24 mouse cellular contexts compared by ENCODE assay signal in the genomic region with DNA sequence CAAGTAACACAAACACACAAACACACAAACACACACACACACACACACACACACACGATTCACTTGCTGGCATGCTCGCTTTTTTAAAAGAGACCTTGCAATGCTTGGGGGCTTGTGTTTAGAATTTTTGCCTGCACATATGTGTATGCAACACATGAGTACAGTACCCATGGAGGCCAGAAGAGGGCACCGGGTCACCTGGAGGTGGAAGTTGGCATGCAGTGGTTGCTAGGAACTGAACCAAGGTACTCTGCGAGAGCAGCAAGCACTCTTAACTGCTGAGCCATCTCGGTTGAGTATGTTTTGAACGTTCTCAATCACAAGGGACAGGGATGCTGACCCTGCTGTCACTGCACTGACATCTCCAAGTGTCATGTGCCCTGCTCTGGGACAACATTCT. TPM values are rescaled to one million over a fixed set of nuclear protein-coding genes. Genes with fewer than 3 reads are reported as not detected.
A peak's percentile ranks its signal among the peaks of the same experiment; 100 is the strongest.
DNase-seq lines count a peak whose midpoint lies in the region; ATAC-seq and TF ChIP-seq lines count a peak whose summit lies in the region.
"Had no signal": no experiment of that assay in that cellular context is flagged by ENCODE, and none has a peak within 500 bp of the region (broad histone marks: within the 10 kb centered on the region; RNA-seq: fewer than 3 reads in every experiment).

No protein-coding gene starts in this region.

- no peak overlapping the region for H3K27ac ChIP-seq in heart, adult 2 months
- no peak overlapping the region for H3K27ac ChIP-seq in stomach, postnatal 0 days (replicated peaks)
- no peak overlapping the region for H3K27ac ChIP-seq in neural tube, embryonic 15.5 days (replicated peaks)
- H3K27ac ChIP-seq: embryonic facial prominence, embryonic 15.5 days; forebrain, embryonic 15.5 days; hindbrain, embryonic 14.5 days; limb, embryonic 15.5 days had no signal

- H3K27me3 ChIP-seq in heart, adult 2 months (ENCODE audit: control insufficient read depth, insufficient read depth, low read length) = no peaks in the 10 kb centered on the region
- no peaks in the 10 kb centered on the region for H3K27me3 ChIP-seq in stomach, postnatal 0 days (ENCODE audit: control insufficient read depth, insufficient read depth, low read length)
- H3K27me3 ChIP-seq in neural tube, embryonic 15.5 days (replicated peaks) = peaks cover 7% of the 10 kb centered on the region; the same call in 1 of the 2 replicates
- H3K27me3 ChIP-seq: CH12.LX; embryonic facial prominence, embryonic 15.5 days; forebrain, embryonic 15.5 days; limb, embryonic 15.5 days had no signal

- no peak for ATAC-seq in stomach, postnatal 0 days (ENCODE audit: low FRiP score, low TSS enrichment)
- no peak for ATAC-seq in neural tube, embryonic 15.5 days (ENCODE audit: low FRiP score)
- ATAC-seq: forebrain, embryonic 15.5 days had no signal

- no peak for TF ChIP-seq EP300 in heart, adult 2 months (IDR thresholded peaks at IDR 0.05; ENCODE audit: insufficient read depth, low read depth, low read length)
- TF ChIP-seq EP300 in stomach, postnatal 0 days (optimal IDR thresholded peaks at IDR 0.05) = no peak

- no peak overlapping the region for H3K9ac ChIP-seq in heart, adult 2 months (ENCODE audit: low read depth, low read length)
- no peak overlapping the region for H3K9ac ChIP-seq in stomach, postnatal 0 days (ENCODE audit: low read length)
- H3K9ac ChIP-seq in neural tube, embryonic 15.5 days (replicated peaks) = no peak overlapping the region
- H3K9ac ChIP-seq: embryonic facial prominence, embryonic 15.5 days; forebrain, embryonic 15.5 days; hindbrain, embryonic 14.5 days; limb, embryonic 15.5 days had no signal

- H3K36me3 ChIP-seq in heart, adult 2 months (ENCODE audit: control insufficient read depth, insufficient read depth, low read length) = no peaks in the 10 kb centered on the region
- no peaks in the 10 kb centered on the region for H3K36me3 ChIP-seq in stomach, postnatal 0 days (ENCODE audit: control insufficient read depth, insufficient read depth, low read length)
- no peaks in the 10 kb centered on the region for H3K36me3 ChIP-seq in neural tube, embryonic 15.5 days
- H3K36me3 ChIP-seq: embryonic facial prominence, embryonic 15.5 days; forebrain, embryonic 15.5 days; limb, embryonic 15.5 days had no signal

- H3K4me1 ChIP-seq in heart, adult 2 months (ENCODE audit: control insufficient read depth, insufficient read depth, low read length) = no peaks in the 10 kb centered on the region; the same call in 1 of the 2 replicates
- no peaks in the 10 kb centered on the region for H3K4me1 ChIP-seq in stomach, postnatal 0 days (replicated peaks; ENCODE audit: control insufficient read depth, insufficient read depth)
- H3K4me1 ChIP-seq in neural tube, embryonic 15.5 days = peaks cover 5% of the 10 kb centered on the region

- no peak for TF ChIP-seq POLR2A in heart, adult 2 months (IDR thresholded peaks at IDR 0.05; ENCODE audit: insufficient read depth, low read depth, low read length)

- H3K79me2 ChIP-seq in heart, adult 2 months (replicated peaks; ENCODE audit: control insufficient read depth, insufficient read depth, low read length) = peaks cover 1% of the 10 kb centered on the region; the same call in 1 of the 2 replicates

- no peak for DNase-seq in heart, adult 2 months
- no peak for DNase-seq in heart, postnatal 10 days
- DNase-seq in kidney, postnatal 4 days = peak; percentile 35 to 39
- DNase-seq in kidney, adult 18-20 months = no peak
- peak; percentile 10 for DNase-seq in lung, postnatal 10 days
- no peak for DNase-seq in lung, postnatal 36 days
- DNase-seq in stomach, postnatal 0 days (ENCODE audit: low spot score) = no peak
- DNase-seq: adrenal gland, postnatal 25 days; cerebellum, adult 9-10 months; gastrocnemius, postnatal 25 days; heart, postnatal 4 days; left cerebral cortex, postnatal 4 days; lung, adult 2 months; thymus, adult 2 months; thymus, postnatal 4 days had no signal

- peak; percentile 15; the same call in 1 of the 2 replicates for TF ChIP-seq CTCF in heart, adult 2 months (IDR thresholded peaks at IDR 0.05)
- peak; percentile 19; the same call in 1 of the 2 replicates for TF ChIP-seq CTCF in stomach, postnatal 0 days (IDR thresholded peaks at IDR 0.05; ENCODE audit: low read depth)

- 96% methylated on average over 6 of the region's 6 CpGs for WGBS in heart, adult 2 months
- WGBS in stomach, postnatal 0 days = 94% methylated on average over 6 of the region's 6 CpGs
- 94% methylated on average over 6 of the region's 6 CpGs for WGBS in neural tube, embryonic 15.5 days

- H3K4me3 ChIP-seq in heart, adult 2 months = no peak overlapping the region
- no peak overlapping the region for H3K4me3 ChIP-seq in stomach, postnatal 0 days (ENCODE audit: low read depth, low read length)
- no peak overlapping the region for H3K4me3 ChIP-seq in neural tube, embryonic 15.5 days (replicated peaks)
- H3K4me3 ChIP-seq: embryonic facial prominence, embryonic 15.5 days; forebrain, embryonic 15.5 days; limb, embryonic 15.5 days had no signal

- no peak overlapping the region for H3K4me2 ChIP-seq in stomach, postnatal 0 days (replicated peaks; ENCODE audit: low read depth)
- no peak overlapping the region for H3K4me2 ChIP-seq in neural tube, embryonic 15.5 days
- H3K4me2 ChIP-seq: embryonic facial prominence, embryonic 15.5 days; forebrain, embryonic 15.5 days; hindbrain, embryonic 14.5 days; limb, embryonic 15.5 days; midbrain, embryonic 11.5 days had no signal

- no peaks in the 10 kb centered on the region for H3K9me3 ChIP-seq in stomach, postnatal 0 days (ENCODE audit: control insufficient read depth, low read length)
- H3K9me3 ChIP-seq in neural tube, embryonic 15.5 days (replicated peaks) = no peaks in the 10 kb centered on the region
- H3K9me3 ChIP-seq: embryonic facial prominence, embryonic 15.5 days; forebrain, embryonic 15.5 days; limb, embryonic 15.5 days had no signal

- intact Hi-C loops in heart, adult 2 months (cut with DNase I) = no loop called here
- intact Hi-C loops in heart, postnatal 10 days (cut with DNase I) = no loop called here

RNA-seq across cellular contexts. Expression of a gene that starts 5.9 kb away (rescaled TPM):
- total RNA-seq in heart, adult 2 months (2021) = 10 to 100 TPM; 14.6 to 17.1 TPM
- 13.7 and 18.7 TPM in 2 replicates for polyA plus RNA-seq in heart, adult 2 months (2012; rRNA removed)
- total RNA-seq in heart, postnatal 10 days (2021) = 10 to 100 TPM; 33.6 to 36.8 TPM
- 9.6 and 9.8 TPM in 2 replicates for polyA plus RNA-seq in stomach, postnatal 0 days (2015; fragmentation: Nextera tagmentation; extraction: Ambion mirVana)
- 5.8 and 8.4 TPM in 2 replicates for polyA plus RNA-seq in neural tube, embryonic 15.5 days (2015; fragmentation: Nextera tagmentation; extraction: Ambion mirVana)
- total RNA-seq: CH12.LX; MEL; neutrophil, adult 5-6 weeks had no signal

Comparison
In these comparisons a context has a peak if more than half of its experiments do, and no peak if none do; other contexts are left out.
1. DNase-seq: peak in kidney, postnatal 4 days (2 of 2) and lung, postnatal 10 days (single experiment); none in heart, adult 2 months (0 of 2), heart, postnatal 10 days (0 of 2), kidney, adult 18-20 months (single experiment), lung, postnatal 36 days (single experiment) and stomach, postnatal 0 days (single experiment).